Mouse (Mus musculus) ES-E14 (cell line): ENCODE measurements around the gene Gm4981. TPM values are rescaled to one million over a fixed set of nuclear protein-coding genes. Genes with fewer than 3 reads are reported as not detected.

Source experiments
- DNase-seq: peaks from one replicate; pipeline ENCODE4 v3.0.0-alpha.2; 2013; ENCODE audit warnings: low read depth, low spot score
- H3K27ac ChIP-seq: 2 replicates; pipeline ENCODE4 v1.5.1; 2012; ENCODE audit warnings: low read depth, mild to moderate bottlenecking, low read length, moderate library complexity, mixed read lengths; ENCODE audit not compliant: poor library complexity, insufficient read depth, severe bottlenecking
- H3K36me3 ChIP-seq: 2 replicates; pipeline ENCODE4 v1.6.1; 2012; ENCODE audit warnings: mild to moderate bottlenecking, low read length, moderate library complexity, mixed read lengths; ENCODE audit not compliant: control insufficient read depth, poor library complexity, insufficient read depth, severe bottlenecking
- H3K4me1 ChIP-seq, 2 experiments: fragments of 150-350 bp in 1 of 2; sonication (generic) in 1 of 2; 2 replicates each; pipeline ENCODE4 v1.6.1; 2012; ENCODE audit warnings: low read length in 2 of 2, mild to moderate bottlenecking in 1 of 2, mixed read lengths in 1 of 2; ENCODE audit not compliant: control insufficient read depth in 2 of 2, insufficient read depth in 2 of 2, poor library complexity in 1 of 2
- H3K4me3 ChIP-seq, 2 experiments: fragments of 150-350 bp in 1 of 2; sonication (generic) in 1 of 2; 2 replicates each; pipeline ENCODE4 v1.5.1; 2012; ENCODE audit warnings: low read length in 2 of 2, low read depth in 1 of 2, mild to moderate bottlenecking in 1 of 2, mixed read lengths in 1 of 2; ENCODE audit not compliant: insufficient read depth in 1 of 2, poor library complexity in 1 of 2, severe bottlenecking in 1 of 2
- H3K9ac ChIP-seq: 2 replicates; pipeline ENCODE4 v1.6.1; 2012; ENCODE audit warnings: low read depth, mild to moderate bottlenecking, low read length, mixed read lengths; ENCODE audit not compliant: poor library complexity, insufficient read depth, severe bottlenecking
- H3K9me3 ChIP-seq: fragments of 150-350 bp; sonication (generic); 2 replicates; pipeline ENCODE4 v1.6.1; 2012; ENCODE audit warnings: low read depth, mild to moderate bottlenecking, low read length; ENCODE audit not compliant: control insufficient read depth, insufficient read depth
- CHD2 ChIP-seq: IDR thresholded peaks from 2 replicates; pipeline ENCODE4 v1.6.1; 2014; ENCODE audit warnings: mild to moderate bottlenecking, low read depth, low read length, inconsistent platforms
- HCFC1 ChIP-seq: IDR thresholded peaks from 2 replicates; pipeline ENCODE4 v1.6.1; 2012; ENCODE audit warnings: low read length, inconsistent platforms, borderline replicate concordance; ENCODE audit not compliant: insufficient read depth
- MAFK ChIP-seq: IDR thresholded peaks from 2 replicates; pipeline ENCODE4 v1.6.1; 2014; ENCODE audit warnings: mild to moderate bottlenecking, low read depth, low read length, inconsistent platforms; ENCODE audit not compliant: insufficient read depth
- ZC3H11A ChIP-seq: IDR thresholded peaks from 2 replicates; pipeline ENCODE4 v1.6.1; 2012; ENCODE audit warnings: low read depth, mild to moderate bottlenecking, inconsistent platforms, low read length, borderline replicate concordance
- ZNF384 ChIP-seq: IDR thresholded peaks from 2 replicates; pipeline ENCODE4 v1.6.1; 2012; ENCODE audit warnings: low read depth, low read length, inconsistent platforms
- in situ Hi-C, 2 experiments: fragments of 600-800 bp; cut with MboI; formaldehyde crosslinking; loops; one replicate each; pipeline ENCODE4 v1.15.1; 2025; ENCODE audit warnings: low sequenced_read_pairs in 2 of 2, inconsistent platforms in 1 of 2; ENCODE audit not compliant: unreplicated experiment in 2 of 2
- total RNA-seq: library from RNA; depleted of rRNA; stranded (reverse); fragments of 300-350 nt; gene quantifications from 2 replicates; pipeline ENCODE4 v1.2.3, GENCODE M21; 2012

Gm4981 gene
- total RNA-seq, 1 experiment, result 0.40 TPM

- DNase-seq, result no peak
- TF ChIP-seq CHD2, result no peak
- TF ChIP-seq HCFC1, result no peak
- TF ChIP-seq ZNF384, result no peak
- TF ChIP-seq MAFK, result no peak
- TF ChIP-seq ZC3H11A, result no peak
- Histone ChIP-seq H3K9me3 (no peaks in the 10 kb centered on the region), H3K9ac (no peak overlapping the region), H3K4me3 (no peak overlapping the region), H3K36me3 (no peaks in the 10 kb centered on the region), H3K27ac (no peak overlapping the region), H3K4me1 (no peaks in the 10 kb centered on the region)
- in situ Hi-C loops, result no loop called here
Observed at GRCm38 (mm10) chr10:58217366-58217765, 19.1 kb downstream of the Gm4981 start.

GRCm38 (mm10) chr10:58215353-58215752 is 21.1 kb downstream of the Gm4981 start:
- H3K4me3 ChIP-seq, result no peak overlapping the region
- H3K36me3 ChIP-seq, result no peaks in the 10 kb centered on the region
- no peaks in the 10 kb centered on the region for H3K4me1 ChIP-seq
- TF ChIP-seq ZNF384 (no peak), MAFK (no peak), HCFC1 (no peak), CHD2 (no peak), ZC3H11A (no peak)
- in situ Hi-C loops, result no loop called here
- DNase-seq, result no peak
- no peaks in the 10 kb centered on the region for H3K9me3 ChIP-seq
- H3K27ac ChIP-seq, result no peak overlapping the region
- no peak overlapping the region for H3K9ac ChIP-seq

GRCm38 (mm10) chr10:58214934-58215333 is 21.6 kb downstream of the Gm4981 start:
- TF ChIP-seq HCFC1 (no peak), ZC3H11A (no peak), MAFK (no peak), ZNF384 (no peak), CHD2 (no peak)
- DNase-seq, result no peak
- in situ Hi-C loops, result no loop called here

DNA sequence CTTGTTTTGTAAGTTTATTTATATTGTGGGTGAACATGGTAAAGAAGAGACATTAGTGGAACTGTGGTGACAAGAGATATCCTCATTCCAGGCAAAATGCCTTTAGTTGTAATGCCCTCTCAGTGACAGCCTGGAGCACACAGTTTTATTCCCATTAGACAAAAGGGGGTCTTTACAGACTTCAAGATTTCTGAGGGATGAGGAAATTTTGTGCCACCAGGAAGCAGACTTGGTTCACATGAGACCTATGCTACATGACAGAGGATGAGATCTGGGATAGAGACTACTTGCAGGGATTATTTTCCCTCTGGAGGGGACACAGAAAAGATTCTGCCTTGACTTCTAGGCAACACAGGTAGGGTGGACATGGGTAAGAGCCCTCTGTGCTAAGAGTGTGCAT is 22.0 kb downstream of the Gm4981 start:
- no peak for TF ChIP-seq HCFC1
- no peak for TF ChIP-seq MAFK
- TF ChIP-seq ZNF384, result no peak
- no peak for TF ChIP-seq ZC3H11A
- TF ChIP-seq CHD2, result no peak
- in situ Hi-C loops, result no loop called here
- Histone ChIP-seq H3K9ac (no peak overlapping the region), H3K36me3 (no peaks in the 10 kb centered on the region), H3K4me1 (no peaks in the 10 kb centered on the region), H3K27ac (no peak overlapping the region), H3K9me3 (no peaks in the 10 kb centered on the region), H3K4me3 (no peak overlapping the region)
- no peak for DNase-seq

More at GRCm38 (mm10) chr10:58214934-58215333, 21.6 kb downstream of the Gm4981 start:
- Histone ChIP-seq H3K9ac (no peak overlapping the region), H3K36me3 (no peaks in the 10 kb centered on the region), H3K4me3 (no peak overlapping the region), H3K27ac (no peak overlapping the region), H3K9me3 (no peaks in the 10 kb centered on the region), H3K4me1 (no peaks in the 10 kb centered on the region)

GRCm38 (mm10) chr10:58212230-58212629 is 24.3 kb downstream of the Gm4981 start:
- Histone ChIP-seq H3K27ac (no peak overlapping the region), H3K4me1 (no peaks in the 10 kb centered on the region), H3K9me3 (no peaks in the 10 kb centered on the region), H3K36me3 (no peaks in the 10 kb centered on the region), H3K4me3 (no peak overlapping the region), H3K9ac (no peak overlapping the region)
- no peak for DNase-seq
- no peak for TF ChIP-seq MAFK
- no peak for TF ChIP-seq ZNF384
- in situ Hi-C loops, result no loop called here
